Mouse (Mus musculus) adrenal gland, postnatal 14 days (tissue): ENCODE results near the gene Vwf. TPM values are rescaled to one million over a fixed set of nuclear protein-coding genes. Genes with fewer than 3 reads are reported as not detected.

ENCODE experiments used
- DNase-seq: peaks from one replicate; pipeline ENCODE4 v3.0.0; 2021; ENCODE audit warnings: mixed read lengths
- total RNA-seq: library from RNA; stranded (reverse); gene quantifications from 2 replicates; pipeline ENCODE4 v1.2.3, GENCODE M21; 2021

The Vwf gene
- total RNA-seq, 1 experiment from 2014 or later, result 18.5 TPM

DNA sequence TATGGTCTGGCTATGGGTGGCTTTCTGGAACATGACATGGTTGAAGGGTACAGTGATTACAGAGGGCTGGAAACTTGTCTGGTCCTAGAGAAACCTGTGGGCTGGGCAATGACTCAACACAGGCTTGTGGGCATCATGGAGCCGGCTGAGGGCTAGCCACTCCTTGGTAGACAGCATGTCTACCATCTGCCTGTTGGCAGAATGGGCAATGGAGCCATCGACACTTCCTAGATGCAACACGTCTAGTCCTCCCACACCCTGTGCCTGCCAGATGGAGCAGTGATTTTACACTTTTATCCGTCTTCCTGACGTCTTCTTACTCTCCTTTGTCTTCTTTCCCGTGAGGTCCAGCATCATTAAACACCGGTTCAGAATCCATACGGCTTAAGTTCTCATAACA lies 94.6 kb downstream of the Vwf start:
- no peak for DNase-seq

DNA sequence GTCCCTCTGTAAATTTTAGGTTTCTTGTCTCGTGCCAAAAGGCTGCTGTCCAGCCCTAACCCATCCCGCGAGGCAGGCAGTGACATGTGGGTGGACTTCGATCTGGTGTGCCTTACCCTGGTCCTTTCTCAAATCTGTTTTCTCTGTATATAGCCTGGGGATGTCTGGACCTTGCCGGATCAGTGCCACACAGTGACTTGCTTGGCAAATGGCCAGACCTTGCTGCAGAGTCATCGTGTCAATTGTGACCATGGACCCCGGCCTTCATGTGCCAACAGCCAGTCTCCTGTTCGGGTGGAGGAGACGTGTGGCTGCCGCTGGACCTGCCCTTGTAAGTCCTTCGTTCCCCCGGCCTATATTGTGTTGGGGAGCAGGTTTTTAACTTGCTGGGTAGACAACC lies 102.4 kb downstream of the Vwf start:
- DNase-seq, result peak; percentile 87

- DNase-seq, result no peak
Measured at GRCm38 (mm10) chr6:125651335-125651734, 104.8 kb downstream of the Vwf start.

GRCm38 (mm10) chr6:125653416-125653815 lies 106.8 kb downstream of the Vwf start:
- peak; percentile 35 for DNase-seq

DNA sequence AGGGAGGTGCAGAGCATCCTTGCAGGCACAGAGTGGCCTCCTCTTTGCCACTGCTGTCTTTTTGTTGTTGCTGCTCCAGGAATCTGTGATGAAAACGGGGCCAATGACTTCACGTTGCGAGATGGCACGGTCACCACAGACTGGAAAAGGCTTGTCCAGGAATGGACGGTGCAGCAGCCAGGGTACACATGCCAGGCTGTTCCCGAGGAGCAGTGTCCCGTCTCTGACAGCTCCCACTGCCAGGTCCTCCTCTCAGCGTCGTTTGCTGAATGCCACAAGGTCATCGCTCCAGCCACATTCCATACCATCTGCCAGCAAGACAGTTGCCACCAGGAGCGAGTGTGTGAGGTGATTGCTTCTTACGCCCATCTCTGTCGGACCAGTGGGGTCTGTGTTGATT lies 110.3 kb downstream of the Vwf start:
- no peak for DNase-seq

DNA sequence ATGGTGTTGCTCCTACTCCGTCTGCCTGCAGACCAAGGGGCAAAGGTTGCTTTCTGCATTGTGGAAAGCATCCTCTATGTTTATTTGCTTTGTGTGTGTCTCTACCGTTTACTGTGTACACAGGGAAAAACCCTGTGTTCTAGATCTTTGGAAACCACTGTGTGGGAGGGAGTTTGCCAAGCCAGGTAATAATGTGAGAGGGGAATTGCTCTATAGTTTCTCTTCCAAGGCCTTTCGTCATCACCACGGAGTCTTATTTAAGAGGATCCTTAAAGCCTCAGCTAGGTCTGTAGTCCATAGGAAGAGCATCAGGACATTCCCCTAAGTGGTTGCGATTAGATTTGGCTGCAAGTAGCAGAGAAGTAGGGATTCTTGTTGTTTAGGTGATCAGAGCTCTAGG lies 111.4 kb downstream of the Vwf start:
- DNase-seq, result no peak

GRCm38 (mm10) chr6:125661106-125661877 lies 114.7 kb downstream of the Vwf start:
- DNase-seq, result peak; percentile 92

- peak; percentile 50 for DNase-seq
Measured at GRCm38 (mm10) chr6:125663906-125664305, 117.3 kb downstream of the Vwf start.

DNA sequence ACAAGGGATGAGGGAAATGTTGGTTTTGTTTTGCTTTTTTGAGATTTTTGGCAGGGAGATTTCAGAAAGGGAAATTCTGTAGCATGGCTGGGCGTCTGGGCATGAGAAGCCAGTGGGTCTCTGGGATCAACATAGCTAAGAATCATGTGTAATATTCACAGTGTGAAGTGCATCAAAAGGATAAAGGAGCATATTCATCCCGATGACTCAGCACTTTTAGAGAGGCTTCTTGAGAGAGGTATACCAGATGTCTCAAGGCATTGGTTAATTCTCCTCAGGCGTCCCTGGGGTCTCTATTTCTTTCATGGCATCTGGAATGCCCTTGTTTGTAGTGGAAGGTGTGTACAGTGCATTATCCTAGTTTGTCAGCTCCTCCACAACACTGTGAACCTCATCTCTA lies 125.3 kb downstream of the Vwf start:
- DNase-seq, result no peak

- no peak for DNase-seq
Measured at GRCm38 (mm10) chr6:125678492-125678891, 131.9 kb downstream of the Vwf start.

DNA sequence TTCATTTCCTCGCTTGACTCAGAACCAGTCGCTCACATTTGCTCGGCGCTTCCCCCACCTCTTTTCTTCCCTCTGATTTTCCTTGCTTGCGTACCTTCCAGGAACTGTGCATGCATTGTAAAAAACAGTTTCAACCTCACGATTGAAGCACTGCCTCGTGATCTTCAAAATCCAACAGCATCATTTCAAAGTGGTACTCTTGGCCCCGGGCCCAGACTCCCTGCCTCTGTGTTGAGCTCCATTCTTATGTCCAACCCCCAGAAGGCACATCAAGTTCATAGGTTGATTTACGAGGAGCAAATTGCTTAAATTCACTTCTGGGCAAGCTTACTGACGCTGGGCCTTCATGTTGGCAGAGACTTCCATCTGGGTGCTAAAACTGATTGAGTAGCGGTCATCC lies 134.0 kb downstream of the Vwf start:
- no peak for DNase-seq

GRCm38 (mm10) chr6:125685420-125685819 lies 138.8 kb downstream of the Vwf start:
- no peak for DNase-seq

DNA sequence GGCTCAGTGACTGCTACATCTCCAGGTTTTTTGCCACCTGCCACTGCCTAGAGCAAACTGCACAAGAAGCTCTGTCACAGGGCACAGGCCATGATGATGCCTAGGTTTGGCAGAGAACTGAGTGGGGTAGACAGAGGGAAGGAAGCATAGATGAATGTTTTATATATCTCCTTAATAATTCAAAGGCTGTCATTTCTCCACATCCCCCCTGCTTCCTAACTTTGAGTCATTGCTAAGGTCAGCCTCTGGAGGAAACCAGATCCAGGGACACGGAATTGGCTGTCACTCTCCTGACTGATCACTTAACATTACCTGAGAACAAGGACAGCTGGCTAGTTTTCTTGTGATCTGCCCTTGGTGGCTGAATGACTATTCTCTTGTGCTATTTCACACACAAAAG lies 141.4 kb downstream of the Vwf start:
- DNase-seq, result peak; percentile 37

DNA sequence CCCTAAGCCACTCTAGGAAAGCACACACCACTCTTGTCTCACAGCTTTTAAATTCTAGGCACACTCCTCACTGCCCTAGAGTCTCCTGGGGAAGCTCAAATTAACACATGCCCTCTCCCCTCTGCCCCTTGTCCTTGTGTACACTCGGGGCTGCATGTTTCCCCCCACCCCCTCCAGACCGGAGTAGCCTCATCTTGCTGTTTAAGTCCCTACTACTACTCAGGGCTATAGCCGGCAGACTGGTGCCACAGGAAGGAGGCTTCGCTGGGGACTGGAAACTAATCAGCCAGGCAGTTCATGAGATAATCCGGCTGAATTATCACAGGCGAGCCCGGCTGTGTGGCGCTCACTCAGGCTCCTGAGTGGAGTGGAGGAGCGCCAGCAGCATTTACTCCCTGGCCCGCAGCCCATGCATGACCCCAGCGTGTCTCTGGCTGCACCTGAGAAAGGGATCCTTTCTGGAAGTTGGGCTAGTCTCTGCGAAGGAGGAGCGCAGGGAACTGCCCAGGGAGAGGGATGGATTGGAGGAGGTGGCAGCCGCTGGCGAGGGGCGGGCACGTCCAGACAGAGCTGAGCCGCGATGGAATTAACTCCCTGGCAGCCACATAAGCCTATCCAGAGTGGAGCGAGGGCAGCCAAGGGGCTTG lies 143.6 kb downstream of the Vwf start, which contains the start of gene Ano2:
TSS of gene Ano2 (plus strand) at position 363 of the 647 bp plus-strand sequence.
- peak; percentile 17 for DNase-seq

DNA sequence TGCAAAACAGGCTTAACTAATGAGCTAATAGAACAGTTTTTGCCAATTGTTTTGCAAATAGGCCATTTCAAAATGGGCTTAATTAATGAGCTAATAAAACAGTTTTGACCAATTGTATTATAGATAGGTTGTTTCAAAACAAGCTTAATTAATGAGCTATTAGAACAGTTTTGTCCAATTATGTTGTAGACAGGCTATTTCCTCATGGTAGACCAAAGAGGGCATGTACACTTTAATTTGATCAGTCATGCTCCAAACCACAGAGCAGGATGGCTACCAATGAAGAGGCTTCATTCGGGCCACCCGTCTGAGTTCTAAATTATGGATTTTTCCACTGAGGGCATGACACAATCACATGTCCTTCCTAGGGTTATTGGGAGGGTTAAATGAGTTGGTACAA lies 154.6 kb downstream of the Vwf start:
- DNase-seq, result no peak

DNA sequence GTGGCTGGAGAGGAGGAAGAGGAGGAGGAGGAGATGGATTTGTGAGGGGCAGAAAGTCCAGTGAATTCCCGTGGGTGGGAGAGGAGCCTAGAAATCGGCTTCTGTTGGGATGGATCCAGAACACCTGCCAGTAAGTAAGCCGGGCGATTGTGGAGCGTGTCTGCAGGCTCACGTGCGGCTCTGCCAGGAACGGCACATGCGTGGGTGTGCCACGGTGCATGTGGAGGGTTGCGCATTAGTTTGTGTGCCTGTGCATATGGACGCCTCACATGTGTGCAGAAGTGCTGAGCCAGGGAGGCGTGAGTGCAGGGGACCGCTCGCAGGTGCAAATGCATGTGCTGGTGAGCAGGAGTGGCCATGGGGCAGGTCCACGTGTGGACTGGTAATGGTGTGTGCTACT lies 164.7 kb downstream of the Vwf start:
- DNase-seq, result no peak

DNA sequence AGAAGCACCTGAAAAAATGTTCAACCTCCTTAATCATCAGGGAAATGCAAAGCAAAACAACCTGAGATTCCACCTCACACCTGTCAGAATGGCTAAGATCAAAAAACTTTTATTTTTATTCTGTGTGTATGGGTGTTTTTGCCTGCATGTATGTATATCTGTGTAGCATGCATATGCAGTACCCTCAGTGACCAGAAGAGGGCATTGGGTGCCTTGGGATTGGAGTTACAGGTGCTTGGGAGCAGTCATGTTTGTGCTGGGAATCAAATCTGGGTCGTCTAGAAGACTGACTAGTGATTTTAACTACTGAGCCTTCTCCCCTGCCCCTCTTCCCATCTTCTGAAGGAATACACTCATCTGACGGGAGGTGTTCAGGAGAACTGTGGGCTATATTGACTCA lies 179.8 kb downstream of the Vwf start:
- no peak for DNase-seq

GRCm38 (mm10) chr6:125727484-125727911 lies 180.9 kb downstream of the Vwf start:
- no peak for DNase-seq

- peak; percentile 16 for DNase-seq
Measured at GRCm38 (mm10) chr6:125729471-125729870, 182.9 kb downstream of the Vwf start.

- no peak for DNase-seq
Measured at GRCm38 (mm10) chr6:125729986-125730535, 183.5 kb downstream of the Vwf start.
